Mouse (Mus musculus) megakaryocyte, embryonic 14.5 days (primary cell): ENCODE measurements around the gene Arid5b.

Experiments used
- FLI1 ChIP-seq: IDR thresholded peaks from 2 replicates; pipeline ENCODE4 v1.6.1; 2012; ENCODE audit warnings: low read length, inconsistent platforms, mixed read lengths
- GATA1 ChIP-seq: IDR thresholded peaks from 3 replicates; pipeline ENCODE4 v1.6.1; 2012; ENCODE audit warnings: mixed read lengths, low read length, inconsistent platforms, borderline replicate concordance

- TF ChIP-seq GATA1 (no peak), FLI1 (no peak)
Observed at GRCm38 (mm10) chr10:68164137-68164536, 114.4 kb downstream of the Arid5b start.
